Mouse (Mus musculus): ENCODE results near the gene Timm22. TPM values are rescaled to one million over a fixed set of nuclear protein-coding genes. Genes with fewer than 3 reads are reported as not detected.
A peak's percentile ranks its signal among the peaks of the same experiment; 100 is the strongest.

Timm22 gene
- polyA plus RNA-seq, 1 experiment = 28.3 TPM

DNA sequence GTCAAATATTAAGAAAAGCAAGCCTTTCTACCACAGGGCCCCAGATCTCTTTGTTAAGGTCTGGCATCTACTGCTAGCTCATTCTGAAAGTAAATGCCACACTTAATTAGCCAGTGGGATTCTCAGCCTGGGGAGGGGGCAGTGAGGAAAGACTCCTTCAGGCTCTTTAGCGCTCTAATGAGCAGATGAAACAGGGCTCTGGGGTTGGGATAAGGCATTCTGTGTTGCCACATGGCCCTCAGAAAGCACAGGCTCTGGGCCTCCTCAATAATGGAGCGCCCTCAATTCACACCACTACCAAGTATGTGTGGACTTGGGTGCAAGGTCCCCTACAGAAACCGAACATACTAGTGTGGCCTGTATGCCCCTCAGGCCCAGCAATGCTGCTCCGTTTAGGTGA, 21.7 kb upstream of the Timm22 start:
- H3K4me3 ChIP-seq (ENCODE audit: insufficient read depth, low read length) = no peak overlapping the region
- no peak overlapping the region for H3K27ac ChIP-seq (ENCODE audit: insufficient read depth, low read length)
- TF ChIP-seq CTCF (IDR thresholded peaks at IDR 0.05; ENCODE audit: extremely low read depth, insufficient read depth, low read length) (no peak), POLR2A (IDR thresholded peaks at IDR 0.05; ENCODE audit: extremely low read depth, insufficient read depth, low read length) (no peak)
- H3K4me1 ChIP-seq (ENCODE audit: control insufficient read depth, insufficient read depth, low read length) = no peaks in the 10 kb centered on the region

DNA sequence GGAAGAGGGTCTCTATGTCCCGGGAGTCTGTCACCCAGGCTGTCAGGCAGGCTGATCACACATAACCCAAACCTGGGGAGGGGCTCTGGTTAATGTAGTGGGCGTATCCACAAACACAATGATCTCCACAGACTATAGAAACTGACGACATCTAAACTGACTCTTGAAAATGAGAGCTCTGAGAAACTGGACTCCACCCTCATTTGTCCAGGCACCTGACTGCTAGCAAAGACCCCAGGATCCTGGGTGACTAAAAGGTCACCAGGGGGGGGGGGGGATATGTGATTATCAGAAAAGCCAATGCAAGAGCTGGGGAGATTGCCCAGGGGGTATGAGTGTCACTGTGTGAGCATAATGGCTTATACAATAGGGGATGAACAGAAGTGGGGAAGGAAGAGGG, 21.0 kb upstream of the Timm22 start:
- no peak for TF ChIP-seq POLR2A (IDR thresholded peaks at IDR 0.05; ENCODE audit: extremely low read depth, insufficient read depth, low read length)
- no peak for TF ChIP-seq CTCF (IDR thresholded peaks at IDR 0.05; ENCODE audit: extremely low read depth, insufficient read depth, low read length)
- H3K4me3 ChIP-seq (ENCODE audit: insufficient read depth, low read length) = no peak overlapping the region
- H3K4me1 ChIP-seq (ENCODE audit: control insufficient read depth, insufficient read depth, low read length) = no peaks in the 10 kb centered on the region
- H3K27ac ChIP-seq (ENCODE audit: insufficient read depth, low read length) = no peak overlapping the region

DNA sequence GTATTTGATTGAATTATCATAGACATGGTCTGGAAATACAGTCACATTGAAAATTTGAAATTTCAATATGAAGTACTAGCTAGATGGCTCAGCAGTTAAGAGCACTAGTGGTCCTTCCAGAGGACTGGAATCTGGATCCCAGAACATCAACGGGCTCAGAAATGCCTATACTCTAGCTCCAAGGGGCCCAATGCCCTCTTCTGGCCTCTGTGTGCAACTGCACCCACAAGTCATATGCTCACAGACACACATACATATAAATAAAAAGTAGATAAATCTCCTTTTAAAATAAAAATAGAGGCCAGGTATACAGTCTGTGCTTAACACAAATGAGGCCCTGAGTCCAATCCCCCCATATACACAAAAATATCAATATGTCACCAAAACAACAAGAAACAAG, 19.7 kb upstream of the Timm22 start:
- no peaks in the 10 kb centered on the region for H3K4me1 ChIP-seq (ENCODE audit: control insufficient read depth, insufficient read depth, low read length)
- TF ChIP-seq CTCF (IDR thresholded peaks at IDR 0.05; ENCODE audit: extremely low read depth, insufficient read depth, low read length) (no peak), POLR2A (IDR thresholded peaks at IDR 0.05; ENCODE audit: extremely low read depth, insufficient read depth, low read length) (no peak)
- no peak overlapping the region for H3K4me3 ChIP-seq (ENCODE audit: insufficient read depth, low read length)
- no peak overlapping the region for H3K27ac ChIP-seq (ENCODE audit: insufficient read depth, low read length)

DNA sequence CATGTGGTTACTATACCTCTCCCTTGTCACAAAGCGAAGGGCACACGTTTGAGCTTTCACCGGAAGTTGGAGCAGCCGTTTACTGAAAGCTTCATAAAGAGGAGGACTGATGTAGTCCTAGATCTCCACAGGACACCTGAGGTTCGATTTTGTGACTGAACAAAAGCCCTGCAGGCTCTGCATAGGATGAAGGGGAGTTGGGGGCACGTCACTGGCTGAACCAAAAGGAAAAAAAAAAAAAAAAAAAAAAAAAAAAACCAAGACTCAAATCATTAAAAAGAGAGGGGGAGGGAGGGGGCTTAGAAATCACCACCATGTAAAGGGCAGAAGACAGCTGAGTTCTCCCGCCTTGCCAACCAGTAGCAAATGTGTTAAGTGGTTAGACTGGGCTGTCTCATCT, 18.0 kb upstream of the Timm22 start:
- Histone ChIP-seq H3K4me1 (ENCODE audit: control insufficient read depth, insufficient read depth, low read length) (no peaks in the 10 kb centered on the region), H3K27ac (ENCODE audit: insufficient read depth, low read length) (no peak overlapping the region), H3K4me3 (ENCODE audit: insufficient read depth, low read length) (no peak overlapping the region)
- no peak for TF ChIP-seq CTCF (IDR thresholded peaks at IDR 0.05; ENCODE audit: extremely low read depth, insufficient read depth, low read length)
- TF ChIP-seq POLR2A (IDR thresholded peaks at IDR 0.05; ENCODE audit: extremely low read depth, insufficient read depth, low read length) = no peak

DNA sequence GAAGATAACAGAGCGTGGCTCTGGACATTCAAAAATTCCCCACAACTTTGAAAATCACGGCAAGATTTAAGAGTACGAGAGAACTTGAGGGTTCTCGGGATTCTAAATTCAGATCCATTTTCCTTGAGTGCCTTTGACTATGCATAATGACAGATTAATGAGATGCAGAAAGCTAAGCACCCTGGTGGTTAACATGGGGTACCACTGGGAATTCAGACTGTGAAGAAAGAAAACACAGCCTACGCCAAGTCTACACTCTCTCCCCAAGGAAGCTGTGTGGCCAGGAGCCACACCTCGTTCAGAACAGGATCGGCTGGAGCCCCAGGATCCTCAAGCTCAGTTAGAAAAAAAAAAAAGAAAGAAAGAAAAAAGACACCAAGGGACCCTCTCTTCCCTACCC, 14.2 kb upstream of the Timm22 start:
- no peak overlapping the region for H3K4me3 ChIP-seq (ENCODE audit: insufficient read depth, low read length)
- no peaks in the 10 kb centered on the region for H3K4me1 ChIP-seq (ENCODE audit: control insufficient read depth, insufficient read depth, low read length)
- H3K27ac ChIP-seq (ENCODE audit: insufficient read depth, low read length) = no peak overlapping the region
- TF ChIP-seq POLR2A (IDR thresholded peaks at IDR 0.05; ENCODE audit: extremely low read depth, insufficient read depth, low read length) (no peak), CTCF (IDR thresholded peaks at IDR 0.05; ENCODE audit: extremely low read depth, insufficient read depth, low read length) (no peak)

DNA sequence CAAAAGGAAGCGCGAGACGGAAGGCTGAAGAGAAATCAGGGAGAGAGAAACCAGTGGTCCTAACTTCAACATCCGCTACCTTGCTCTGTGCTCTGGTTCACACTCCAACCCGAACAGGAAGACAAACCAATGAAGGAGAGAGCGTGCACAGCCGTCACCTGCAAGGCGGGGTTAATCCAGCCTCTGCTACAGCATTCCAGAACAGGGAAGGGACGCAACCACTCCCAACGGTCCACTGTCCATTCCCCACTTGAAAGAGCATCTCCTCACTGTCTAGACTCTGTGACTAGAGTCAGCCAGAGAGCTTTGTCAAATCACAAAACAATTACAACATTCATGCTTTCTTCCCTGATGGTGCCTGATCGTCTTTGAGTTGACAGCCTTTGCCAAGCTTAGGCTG, 13.8 kb upstream of the Timm22 start:
- Histone ChIP-seq H3K27ac (ENCODE audit: insufficient read depth, low read length) (no peak overlapping the region), H3K4me1 (ENCODE audit: control insufficient read depth, insufficient read depth, low read length) (no peaks in the 10 kb centered on the region), H3K4me3 (ENCODE audit: insufficient read depth, low read length) (no peak overlapping the region)
- no peak for TF ChIP-seq POLR2A (IDR thresholded peaks at IDR 0.05; ENCODE audit: extremely low read depth, insufficient read depth, low read length)
- TF ChIP-seq CTCF (IDR thresholded peaks at IDR 0.05; ENCODE audit: extremely low read depth, insufficient read depth, low read length) = no peak

DNA sequence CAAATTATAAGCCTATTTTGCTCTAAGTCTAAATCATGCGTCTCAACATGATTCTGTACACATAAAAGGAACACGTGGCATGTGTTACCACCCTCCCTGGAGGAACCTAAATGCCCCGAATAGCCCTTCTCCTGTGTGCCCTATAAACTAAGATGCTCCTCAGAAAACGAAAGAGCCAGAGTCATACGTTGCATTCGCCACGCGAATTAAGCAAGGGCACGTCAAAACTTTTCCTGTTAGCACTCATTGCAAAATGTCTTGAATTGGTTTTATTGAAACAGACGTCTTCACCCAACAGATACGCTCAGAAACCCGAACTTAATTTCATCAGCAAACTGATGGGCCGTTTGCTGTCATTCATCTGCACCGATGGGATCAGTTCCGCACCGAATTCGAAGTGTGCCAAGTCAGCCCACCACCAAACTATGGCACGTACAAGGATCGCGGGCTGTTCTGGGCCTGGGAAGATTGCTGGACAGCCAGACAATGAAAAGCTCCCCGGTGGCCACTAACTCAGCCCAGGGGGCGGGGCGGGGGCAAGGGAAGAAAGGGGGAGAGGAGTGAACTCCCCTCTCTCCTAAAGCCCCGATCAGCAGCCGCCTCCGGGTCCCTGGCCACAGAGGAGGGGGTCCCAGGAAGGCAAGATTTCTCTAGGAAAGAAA, 9.0 kb upstream of the Timm22 start:
- Histone ChIP-seq H3K27ac (ENCODE audit: insufficient read depth, low read length) (no peak overlapping the region), H3K4me3 (ENCODE audit: insufficient read depth, low read length) (peak overlapping the region; percentile 70), H3K4me1 (ENCODE audit: control insufficient read depth, insufficient read depth, low read length) (peaks cover 3% of the 10 kb centered on the region; the same call in 1 of the 2 replicates)
- TF ChIP-seq POLR2A (IDR thresholded peaks at IDR 0.05; ENCODE audit: extremely low read depth, insufficient read depth, low read length) (no peak), CTCF (IDR thresholded peaks at IDR 0.05; ENCODE audit: extremely low read depth, insufficient read depth, low read length) (no peak)

DNA sequence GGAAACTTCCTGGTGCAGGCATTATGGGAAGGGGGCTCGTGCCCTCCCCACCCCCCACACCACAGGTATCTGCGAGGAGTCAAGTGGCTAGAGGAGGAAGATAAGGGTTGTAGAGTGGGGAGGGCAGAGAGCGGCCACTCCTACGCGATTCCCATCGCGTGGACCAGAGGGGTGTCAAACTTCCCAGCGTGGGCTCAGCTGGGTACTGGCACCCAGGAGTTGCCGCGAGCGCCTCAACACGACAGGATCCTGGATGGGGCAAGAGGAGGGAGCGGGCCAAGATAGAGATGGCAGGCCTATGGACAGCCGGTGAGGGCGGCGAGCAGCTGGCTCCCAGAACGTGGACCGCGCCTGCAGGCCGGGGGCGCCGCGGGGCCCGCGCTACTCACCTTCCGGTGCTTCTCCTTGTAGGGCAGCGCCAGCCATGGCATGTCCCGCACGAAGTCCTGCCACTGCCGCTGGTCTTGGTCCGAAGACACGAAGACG, 8.4 kb upstream of the Timm22 start:
- TF ChIP-seq POLR2A (IDR thresholded peaks at IDR 0.05; ENCODE audit: extremely low read depth, insufficient read depth, low read length) (no peak), CTCF (IDR thresholded peaks at IDR 0.05; ENCODE audit: extremely low read depth, insufficient read depth, low read length) (no peak)

DNA sequence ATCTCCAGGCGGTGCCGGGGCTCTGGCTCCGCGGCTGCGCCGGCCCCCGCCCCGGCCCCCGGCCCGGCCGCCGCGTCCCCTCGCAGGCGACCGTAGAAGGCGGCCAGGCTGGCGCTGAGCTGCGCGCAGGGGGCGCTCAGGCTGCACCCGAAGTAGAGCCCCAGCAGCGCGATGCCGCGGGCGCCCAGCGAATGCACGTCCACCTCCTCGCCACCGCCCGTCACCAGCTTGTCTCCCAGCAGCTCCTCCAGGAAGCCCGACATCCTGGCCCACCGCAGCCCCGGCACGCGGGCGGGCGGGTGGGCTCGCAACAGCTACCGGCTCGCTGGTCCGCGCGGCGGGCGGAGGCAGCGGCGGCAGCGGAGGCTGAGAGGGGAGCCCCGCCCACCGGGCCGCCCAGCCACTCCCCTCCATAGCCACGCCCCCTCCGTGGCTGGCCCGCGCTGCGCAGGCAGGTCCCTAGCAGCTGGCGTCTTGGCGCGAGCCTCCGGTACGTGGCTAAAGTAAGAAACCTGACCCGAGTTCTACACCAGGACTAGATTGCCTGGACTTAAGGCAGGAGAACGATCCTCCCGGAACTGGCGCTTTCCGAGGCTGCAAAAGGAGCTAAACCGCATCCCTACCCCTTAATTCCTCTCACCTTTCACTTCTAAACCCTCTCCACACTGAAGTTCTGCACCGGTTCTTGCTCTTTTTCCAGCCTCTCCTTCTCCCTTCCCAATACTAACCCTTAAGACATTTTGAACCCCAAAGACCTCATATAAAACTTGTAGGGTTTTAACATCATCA, 7.8 kb upstream of the Timm22 start, which contains the start of gene Nxn:
Nxn (minus strand) TSS at position 343 of the 789 bp plus-strand sequence.
- TF ChIP-seq CTCF (IDR thresholded peaks at IDR 0.05; ENCODE audit: extremely low read depth, insufficient read depth, low read length) = no peak
- no peak for TF ChIP-seq POLR2A (IDR thresholded peaks at IDR 0.05; ENCODE audit: extremely low read depth, insufficient read depth, low read length)
- H3K4me1 ChIP-seq (ENCODE audit: control insufficient read depth, insufficient read depth, low read length) = peaks cover 3% of the 10 kb centered on the region; the same call in 1 of the 2 replicates
- peak within 1 kb of the TSS; percentile 70 for H3K4me3 ChIP-seq (ENCODE audit: insufficient read depth, low read length)
- H3K27ac ChIP-seq (ENCODE audit: insufficient read depth, low read length) = no peak within 1 kb of the TSS

More for the DNA sequence above, 8.4 kb upstream of the Timm22 start:
- peak overlapping the region; percentile 70 for H3K4me3 ChIP-seq (ENCODE audit: insufficient read depth, low read length)
- peaks cover 3% of the 10 kb centered on the region; the same call in 1 of the 2 replicates for H3K4me1 ChIP-seq (ENCODE audit: control insufficient read depth, insufficient read depth, low read length)
- no peak overlapping the region for H3K27ac ChIP-seq (ENCODE audit: insufficient read depth, low read length)
